Mouse (Mus musculus): ENCODE results near the gene Col18a1.

DNA sequence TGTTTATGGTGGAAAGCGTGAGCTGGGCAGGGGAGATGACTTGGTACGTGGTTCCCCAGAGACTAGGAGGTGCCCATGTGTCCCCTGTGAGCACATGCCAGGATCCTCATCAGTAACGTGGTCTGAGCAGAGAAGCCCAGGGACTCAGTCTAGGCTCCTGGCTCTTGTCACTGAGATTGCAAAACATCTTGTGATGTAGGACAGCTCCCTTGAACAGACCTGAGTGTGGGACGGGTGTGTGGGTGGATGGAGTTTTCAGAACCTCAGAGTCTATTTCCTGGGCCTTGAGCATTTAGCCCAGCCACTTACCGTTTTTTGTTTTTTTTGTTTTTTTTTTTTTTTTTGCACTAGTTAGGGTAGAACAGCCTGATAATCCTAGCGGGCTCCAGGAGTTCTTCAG, 130.9 kb downstream of the Col18a1 start:
- TF ChIP-seq CTCF (IDR thresholded peaks at IDR 0.05; ENCODE audit: borderline replicate concordance, insufficient read depth, low read length) (no peak), POLR2A (IDR thresholded peaks at IDR 0.05; ENCODE audit: low read depth, low read length) (no peak)

All from embryonic fibroblast, embryonic 13.5 days (primary cell).